Mouse (Mus musculus): ENCODE measurements at regions not wholly inside any gene's neighbourhood (a gene's known extent, or its start where the extent isn't known, plus 50 kb on each side); places are given as distances from the start of the nearest gene placed in this dataset.
A peak's percentile ranks its signal among the peaks of the same experiment; 100 is the strongest.
"Not testable (repeated sequence)": the region's sequence is repeated elsewhere in the genome, so short reads cannot be mapped to it uniquely, and the experiment has no call there.

DNA sequence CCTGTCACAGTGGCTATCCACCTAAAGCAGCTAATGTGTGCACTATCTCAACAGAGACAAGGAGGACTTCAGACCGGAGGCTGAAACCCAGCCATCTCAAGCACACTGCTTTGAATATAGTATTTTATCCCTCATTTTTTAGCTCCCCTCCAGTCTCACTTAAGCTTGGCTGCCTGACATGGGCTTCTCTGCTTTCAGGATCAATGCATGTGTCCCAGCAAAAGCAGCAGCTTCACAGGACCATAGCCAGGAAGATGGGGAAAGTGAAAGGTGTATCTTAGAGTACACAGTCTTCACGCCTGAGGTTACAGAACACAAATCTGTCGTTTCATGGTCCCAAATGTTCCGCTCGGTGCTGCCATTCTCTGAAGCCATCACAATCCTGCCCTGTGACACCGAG, 176.7 kb upstream of the Klf14 start:
- DNase-seq, result no peak

DNA sequence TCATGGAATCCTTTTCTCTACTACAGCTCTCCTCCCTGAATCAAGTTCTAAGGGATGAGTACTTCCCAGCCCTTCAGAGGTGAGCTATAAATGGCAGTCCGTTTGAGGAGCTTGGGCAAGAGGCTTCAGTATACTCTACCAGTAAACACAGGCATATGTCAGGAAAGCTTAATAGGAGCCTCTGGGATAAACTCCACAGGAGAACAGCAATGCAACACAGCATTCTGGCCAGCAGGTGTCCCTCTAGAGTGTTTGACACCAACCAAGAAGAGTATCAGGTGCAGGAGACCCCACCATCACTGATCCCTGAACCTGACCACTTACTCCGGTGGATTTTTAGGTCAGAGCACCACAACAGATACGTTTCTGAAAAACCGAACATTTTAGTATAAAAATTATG, 178.0 kb upstream of the Klf14 start:
- DNase-seq, result peak; percentile 67

DNA sequence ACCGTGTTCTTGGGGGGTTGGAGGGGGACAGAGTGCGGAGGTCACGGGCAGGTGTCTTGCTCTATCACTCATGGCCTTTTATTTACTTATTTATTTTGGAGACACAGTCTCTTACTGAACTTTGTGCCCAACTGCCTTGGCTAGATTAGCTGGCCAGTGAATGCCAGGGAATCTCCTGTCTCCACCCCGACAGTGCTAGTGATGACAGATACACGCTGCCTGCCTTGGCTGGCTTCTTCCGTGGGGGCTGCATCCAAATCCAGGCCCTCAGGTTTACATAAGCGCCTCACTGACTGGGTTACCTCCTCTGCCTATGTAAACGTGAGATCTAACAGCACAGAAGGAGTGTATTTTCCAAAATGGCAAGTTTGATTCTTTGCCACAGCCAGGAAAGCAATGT, 178.5 kb upstream of the Klf14 start:
- DNase-seq, result no peak

DNA sequence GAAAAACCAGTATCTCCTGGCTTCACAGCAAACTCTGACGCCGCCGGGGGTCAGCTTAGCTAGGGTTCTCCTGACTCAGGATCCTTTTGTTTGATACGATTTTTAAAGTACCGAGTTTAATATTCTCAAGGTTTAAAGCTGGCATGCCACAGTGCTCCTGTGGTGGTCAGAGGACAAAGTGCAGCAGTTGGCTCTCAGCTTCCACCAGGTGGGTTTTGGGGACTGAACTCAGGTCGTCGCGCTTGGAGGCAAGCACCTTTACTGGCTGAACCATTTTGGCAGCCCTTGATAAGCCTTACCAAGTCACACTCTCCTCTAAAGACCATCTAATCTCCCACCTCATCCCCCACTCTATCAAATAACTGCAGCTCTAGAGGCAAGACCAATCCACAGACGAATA, 181.1 kb upstream of the Klf14 start:
- no peak for DNase-seq

DNA sequence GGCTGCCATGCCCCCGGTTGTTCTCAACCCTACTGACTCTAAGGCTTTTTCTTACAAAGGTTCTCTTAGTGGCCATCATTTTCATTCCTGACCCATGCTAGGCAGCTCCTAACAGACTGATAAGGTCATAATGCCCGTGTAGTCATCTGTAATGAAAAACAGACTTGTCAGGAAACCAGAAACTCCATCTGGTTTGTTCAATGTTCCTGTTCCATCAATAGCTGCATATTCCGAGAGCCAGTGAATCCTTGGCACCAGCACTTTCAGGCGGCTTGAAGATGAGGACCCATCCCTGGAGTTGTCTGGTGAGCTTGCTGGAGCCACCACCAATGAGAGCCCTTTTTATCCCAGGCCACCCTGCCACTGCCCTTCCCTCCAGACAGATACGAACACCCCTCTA, 181.7 kb upstream of the Klf14 start:
- DNase-seq, result no peak

DNA sequence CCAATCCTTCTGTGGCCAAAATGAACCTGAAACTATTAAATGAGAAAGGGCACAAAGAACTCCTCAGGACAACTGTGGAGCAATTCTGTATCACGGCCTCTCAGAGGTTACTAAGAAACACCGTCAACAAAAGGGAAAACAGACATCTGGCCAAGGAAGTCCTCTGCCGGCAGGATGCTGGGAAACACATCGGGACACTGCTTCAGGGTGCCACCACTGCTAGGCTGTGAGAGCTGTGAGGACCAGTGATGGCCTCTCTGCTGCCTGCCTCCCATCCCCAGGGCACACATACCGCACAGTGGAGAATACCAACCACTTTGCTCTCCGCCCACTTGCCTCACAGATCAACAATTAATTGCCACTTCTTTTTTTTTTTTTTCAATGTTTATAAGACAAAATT, 182.6 kb upstream of the Klf14 start:
- DNase-seq, result no peak

DNA sequence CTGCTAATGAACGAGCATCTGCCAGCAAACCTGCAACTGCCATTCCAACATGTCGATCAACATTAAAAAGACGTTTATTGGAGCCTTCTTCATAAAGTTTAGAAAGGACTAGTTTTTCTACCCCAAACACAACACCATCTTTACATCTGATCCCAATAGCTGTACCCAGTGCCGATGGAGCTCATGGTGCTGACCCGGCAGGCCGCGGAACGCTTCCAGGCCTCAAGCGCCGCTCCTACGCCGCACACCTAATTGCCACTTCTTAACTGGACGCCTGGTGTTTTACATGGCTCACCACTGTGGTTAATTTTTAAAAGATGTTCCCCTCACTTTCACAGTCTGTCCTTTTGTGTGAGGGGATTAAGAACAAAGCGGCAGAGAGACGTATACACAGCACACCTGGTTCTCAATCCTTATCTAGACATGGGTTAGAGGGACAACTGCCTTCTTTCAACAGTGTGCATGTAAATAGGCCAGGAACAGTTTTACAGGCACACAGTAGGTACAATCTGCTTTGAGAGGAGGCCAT, 183.7 kb upstream of the Klf14 start:
- not testable (repeated sequence) for DNase-seq

DNA sequence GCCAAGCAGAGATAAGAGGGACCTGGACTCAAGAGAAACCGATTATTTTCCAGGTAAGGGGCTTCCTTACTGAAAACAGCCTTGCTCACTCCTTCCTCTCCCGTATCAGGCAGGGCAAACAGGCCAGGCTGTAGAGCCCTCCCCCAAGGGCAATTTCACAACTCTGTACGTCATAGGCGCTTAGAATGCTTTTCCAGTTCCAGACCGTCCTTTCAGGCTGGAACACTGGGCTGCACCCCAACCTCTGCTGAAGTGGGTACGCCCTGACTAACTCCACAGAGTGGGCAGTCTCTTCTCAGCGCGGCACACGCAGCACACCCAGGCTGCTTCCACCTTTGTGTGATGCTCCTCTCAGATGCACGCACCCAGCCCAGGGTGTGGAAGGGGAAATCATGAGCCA, 186.8 kb upstream of the Klf14 start:
- no peak for DNase-seq

DNA sequence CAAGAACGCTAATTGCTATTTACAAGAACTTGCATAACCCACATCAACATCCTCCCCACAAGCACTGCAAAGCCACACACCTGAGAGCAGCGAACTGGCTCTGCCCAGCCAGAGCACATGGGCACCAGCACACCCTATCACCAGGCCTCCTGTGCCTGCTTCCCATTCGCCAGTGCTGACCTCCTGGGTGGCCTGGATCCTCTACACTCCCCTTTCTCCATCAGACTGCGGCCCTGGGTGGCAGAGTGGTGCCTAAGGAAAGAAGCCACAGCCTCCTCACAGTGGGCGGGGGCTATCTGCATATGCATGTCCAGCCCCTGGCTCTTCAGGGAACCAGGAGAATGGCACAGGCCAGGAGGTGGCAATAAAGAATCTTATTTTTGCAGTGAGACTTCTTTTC, 187.9 kb upstream of the Klf14 start:
- no peak for DNase-seq

DNA sequence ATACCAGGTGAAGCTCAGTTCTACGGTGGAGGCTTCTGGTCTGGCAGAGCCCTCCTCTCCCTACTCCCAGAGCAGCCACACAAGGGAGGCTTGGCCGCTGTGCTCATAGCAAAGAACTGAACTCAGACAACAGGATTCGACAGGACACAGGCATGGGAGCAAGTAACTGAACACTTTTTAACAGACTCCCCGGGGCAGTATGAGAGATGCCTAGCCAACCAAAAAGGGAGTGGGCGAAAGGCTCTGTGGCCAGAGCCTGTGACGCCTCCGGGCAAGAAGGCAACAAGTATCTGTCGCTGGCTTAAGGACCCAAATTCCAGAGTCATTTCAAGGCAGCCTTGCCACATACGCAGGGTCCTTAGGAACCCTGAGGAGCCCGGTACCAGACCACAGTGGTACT, 188.8 kb upstream of the Klf14 start:
- no peak for DNase-seq

DNA sequence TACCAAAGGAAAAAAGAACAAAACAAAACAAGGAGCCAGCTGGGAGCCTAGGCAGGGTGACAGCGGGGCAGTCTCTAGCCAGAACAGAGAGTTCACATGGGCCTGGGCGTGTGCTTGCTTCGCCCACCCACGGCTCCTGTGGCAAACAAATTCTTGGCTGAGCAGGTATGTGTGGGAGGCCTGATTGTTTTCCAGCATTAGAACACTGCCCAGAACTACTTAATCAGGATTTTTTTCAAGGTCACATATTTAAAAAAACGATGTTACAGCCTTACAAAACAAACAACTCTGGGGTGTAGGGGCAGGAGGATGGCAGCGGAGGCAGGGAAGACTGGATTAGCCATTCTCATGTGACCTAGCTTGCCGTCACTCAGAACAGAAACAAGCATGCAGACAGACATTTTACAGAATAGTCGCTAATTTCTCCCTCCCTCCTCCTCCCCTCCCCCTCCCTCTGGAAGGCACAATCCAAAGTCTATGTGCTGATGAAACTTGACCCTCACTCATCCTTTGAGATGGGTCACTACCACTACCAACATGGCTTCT, 189.5 kb upstream of the Klf14 start:
- no peak for DNase-seq

DNA sequence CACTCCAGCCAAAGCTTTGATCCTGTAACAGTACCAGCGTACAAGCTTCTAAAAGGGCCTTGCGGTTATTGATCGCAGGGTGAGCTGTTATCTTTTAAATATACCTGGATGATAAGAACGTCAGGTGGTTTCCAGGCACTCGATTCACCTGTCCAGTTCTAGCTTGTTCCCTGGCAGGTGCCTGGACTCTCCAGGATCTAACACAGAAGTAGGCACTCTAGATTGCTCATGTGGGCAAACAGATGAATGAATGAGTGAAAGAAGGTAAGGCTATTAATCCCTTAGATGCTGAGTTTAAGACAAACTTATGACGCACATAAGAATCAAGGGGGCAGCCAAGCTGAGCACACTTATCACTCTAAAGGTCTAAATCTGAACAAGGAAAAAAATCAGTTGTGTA, 190.3 kb upstream of the Klf14 start:
- no peak for DNase-seq

DNA sequence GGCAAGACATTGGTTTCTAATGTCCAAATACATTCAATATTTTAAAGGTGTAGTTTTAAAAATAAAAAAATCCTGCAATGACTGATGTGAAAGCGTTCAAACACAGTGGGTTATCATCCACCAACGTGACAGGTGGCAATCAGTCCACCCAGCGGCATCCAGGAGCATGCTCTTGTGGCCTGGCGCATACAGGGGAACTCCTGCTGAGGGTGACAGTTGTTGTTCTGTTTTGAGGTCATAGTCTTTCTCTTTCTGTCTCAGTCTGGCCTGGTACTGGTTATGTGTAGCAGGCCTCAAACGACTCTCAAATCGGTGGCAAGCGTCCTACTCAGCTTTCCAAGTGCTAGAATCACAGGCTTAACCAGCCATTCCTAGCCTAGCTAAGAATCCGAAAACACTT, 191.5 kb upstream of the Klf14 start:
- DNase-seq, result no peak

DNA sequence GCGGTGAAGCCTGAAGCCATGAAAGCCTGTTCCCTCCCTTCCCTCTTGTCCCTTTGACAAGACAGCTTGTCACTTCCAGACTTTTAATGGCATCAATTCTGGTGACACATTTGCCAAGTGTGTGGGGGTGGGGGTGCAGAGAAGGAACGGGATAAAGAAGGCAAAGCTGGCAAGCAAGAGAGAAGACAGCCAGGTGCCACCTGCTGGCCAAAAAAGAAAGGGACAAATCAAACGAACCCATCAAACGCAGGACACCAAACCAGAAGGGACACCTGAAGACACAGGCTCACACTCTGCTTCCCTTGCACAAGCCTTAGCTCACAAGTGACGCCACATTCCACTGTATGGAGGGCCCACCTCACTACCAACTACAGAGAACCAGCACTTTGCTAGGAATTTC, 197.0 kb upstream of the Klf14 start:
- peak; percentile 61 for DNase-seq

DNA sequence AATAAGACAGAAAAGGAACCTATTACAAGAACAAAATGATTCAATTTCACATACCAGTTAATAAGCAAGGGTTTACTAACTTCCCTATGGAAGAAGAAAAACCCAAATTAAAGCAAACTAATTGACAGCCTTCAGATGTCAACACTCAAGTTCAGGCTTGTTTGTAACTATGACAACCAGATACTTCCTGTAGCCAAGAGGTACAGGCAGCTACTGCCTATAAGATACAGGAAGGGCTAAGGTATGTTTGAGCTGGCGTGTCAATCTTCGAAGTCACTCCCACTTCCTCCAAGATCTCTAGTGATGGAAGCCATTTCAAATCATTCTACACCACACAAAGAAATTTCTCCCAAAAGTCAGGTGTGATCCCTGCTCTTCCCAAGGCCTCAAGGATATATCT, 198.1 kb upstream of the Klf14 start:
- DNase-seq, result no peak

DNA sequence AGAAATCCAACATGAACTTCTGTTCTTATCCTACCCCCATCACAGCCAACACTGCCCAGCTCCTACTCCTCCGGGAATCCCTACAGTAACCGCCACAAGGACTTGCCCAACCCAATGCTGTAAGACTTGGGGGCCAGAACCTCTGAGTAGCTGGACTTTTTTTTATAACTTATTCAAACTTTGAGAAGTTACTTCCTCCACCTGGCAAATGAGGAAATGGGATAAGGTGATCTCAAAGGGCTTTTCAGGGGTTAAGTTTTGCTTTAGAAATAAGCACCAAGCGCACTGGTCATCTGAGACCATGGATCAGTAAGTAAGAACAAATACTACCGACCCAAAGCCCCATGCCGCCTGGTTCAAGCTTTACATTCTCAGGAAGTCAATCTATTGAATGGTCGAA, 198.6 kb upstream of the Klf14 start:
- DNase-seq, result no peak

DNA sequence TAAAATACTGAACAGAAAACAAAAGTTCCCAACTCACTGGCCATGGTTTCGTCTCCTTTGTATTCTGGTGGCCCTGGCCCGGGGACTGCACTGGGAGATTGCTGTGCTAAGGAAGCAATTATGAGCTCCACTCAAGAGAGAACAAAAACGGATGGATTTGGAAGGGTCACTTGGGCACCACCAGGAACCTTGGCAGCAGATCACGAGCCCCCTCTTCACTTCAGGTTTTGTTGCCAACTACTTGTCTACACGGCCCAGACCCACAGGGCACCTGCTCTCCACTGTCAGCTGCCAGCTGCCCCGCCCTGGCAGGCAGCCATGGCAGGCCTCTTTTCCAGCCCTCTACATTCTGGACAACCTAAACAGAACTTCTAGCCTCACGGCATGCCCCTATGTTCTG, 199.8 kb upstream of the Klf14 start:
- peak; percentile 24 for DNase-seq

DNA sequence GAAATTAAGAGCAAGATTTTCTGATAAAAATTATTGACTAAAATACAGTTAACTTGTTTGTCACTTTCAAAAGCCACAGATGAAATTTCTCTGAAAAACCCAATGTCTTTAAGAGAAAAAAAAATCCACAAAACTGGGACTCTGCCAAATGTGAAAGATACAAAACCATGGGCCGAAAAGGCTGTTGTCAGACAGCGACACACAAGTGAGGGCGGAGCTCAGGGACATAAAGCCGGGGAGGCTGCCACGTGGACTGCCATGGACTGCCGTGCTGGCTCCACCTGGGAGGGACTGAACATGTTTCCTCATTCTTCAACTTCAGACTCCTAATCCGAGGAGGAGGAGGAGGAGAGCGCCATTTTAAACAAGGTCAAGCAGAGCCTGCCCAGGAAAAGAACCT, 200.4 kb upstream of the Klf14 start:
- DNase-seq, result peak; percentile 24

DNA sequence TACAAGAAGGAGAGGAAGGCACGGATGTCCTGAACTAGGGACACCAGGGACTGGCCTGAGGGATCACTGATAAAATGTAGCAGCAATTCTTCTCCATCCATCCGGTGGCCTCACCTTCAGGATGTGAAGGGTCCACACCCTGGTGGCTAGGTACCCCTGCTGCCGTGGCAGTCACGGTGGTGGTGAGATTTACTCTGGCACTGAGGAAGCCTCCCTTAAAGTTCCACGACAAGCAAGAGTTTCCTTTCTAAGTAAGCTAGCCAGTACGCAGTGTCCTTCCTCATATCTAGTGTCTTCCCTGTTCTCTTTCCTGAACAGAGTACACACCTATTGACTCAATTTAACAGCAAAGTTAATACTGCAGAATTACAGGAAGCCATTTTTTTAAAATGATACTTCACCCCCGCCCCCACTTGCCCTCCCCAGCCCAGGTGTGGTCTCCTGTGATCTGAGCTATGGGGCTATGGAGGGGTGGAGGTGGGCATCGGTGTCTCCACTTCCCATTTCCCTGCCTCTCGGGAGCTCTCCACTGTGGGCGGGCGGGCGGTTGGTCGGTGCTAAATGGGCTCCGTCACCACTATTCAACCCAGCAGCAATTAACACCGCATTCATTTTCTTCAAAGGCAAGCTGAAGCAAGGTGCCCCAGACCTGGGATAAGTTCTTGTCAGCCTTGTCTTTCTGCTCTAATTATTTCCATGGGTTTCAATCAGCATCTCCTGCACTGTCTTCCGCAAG, 201.2 kb upstream of the Klf14 start:
- DNase-seq, result no peak

DNA sequence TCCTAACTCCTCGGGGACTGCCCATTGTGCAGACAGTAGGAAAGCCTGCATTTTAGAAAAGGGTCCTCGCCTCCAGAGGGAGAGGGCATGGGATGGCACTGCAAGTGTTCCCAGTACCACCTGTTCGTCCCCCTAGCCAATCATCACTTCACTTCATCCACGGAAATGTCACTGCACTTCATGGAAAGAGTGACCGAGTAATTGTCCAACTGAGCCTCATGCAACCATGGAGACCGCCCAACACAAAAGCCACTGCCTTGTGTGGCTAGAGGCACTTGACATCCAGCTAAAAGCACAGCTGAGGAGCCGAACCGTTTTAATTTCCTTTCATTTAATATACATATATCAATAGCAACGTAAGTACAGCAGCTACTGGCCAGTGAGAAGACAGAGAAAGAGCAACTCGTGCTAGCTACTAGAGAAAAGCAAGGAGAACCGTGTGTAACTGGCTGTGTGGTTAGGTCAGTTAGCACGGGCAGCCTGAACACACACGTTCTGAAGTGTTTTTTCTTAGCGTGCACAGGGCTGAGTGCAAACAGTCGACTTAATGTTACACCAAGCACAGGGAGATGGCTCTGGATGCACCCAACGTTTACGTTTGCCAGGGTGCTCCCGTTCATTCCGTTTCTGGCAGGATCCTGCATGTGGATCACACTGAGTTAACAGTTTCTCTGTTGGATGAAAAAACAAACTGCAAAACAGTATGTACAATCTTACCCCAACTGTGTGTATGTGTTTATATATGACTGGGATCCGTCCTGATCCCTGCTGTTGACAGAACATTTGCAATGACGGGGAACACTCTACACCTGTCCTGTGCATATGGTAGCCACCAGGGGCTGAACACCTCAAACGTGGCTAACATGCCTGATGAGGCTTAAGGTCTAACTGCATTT, 202.8 kb upstream of the Klf14 start:
- DNase-seq, result no peak

DNA sequence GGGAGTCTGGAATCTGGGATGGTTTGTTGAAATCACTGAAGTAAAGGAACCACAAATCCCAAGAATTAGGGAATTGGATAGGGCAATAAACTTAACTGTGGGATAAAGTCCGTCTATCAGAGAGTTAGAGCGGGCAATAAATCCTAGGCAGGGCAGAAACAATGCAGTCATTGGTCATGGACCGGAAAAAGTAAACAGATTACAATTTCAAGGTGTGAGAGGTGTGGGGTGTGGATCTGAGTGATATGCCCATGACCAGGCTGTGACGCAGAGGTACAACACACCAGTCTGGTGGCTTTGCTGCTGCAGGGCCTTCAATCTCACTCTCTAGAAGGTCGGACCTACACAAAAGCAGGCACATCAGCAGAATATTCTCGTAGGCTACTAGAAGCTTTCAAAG, 206.1 kb upstream of the Klf14 start:
- no peak for DNase-seq

DNA sequence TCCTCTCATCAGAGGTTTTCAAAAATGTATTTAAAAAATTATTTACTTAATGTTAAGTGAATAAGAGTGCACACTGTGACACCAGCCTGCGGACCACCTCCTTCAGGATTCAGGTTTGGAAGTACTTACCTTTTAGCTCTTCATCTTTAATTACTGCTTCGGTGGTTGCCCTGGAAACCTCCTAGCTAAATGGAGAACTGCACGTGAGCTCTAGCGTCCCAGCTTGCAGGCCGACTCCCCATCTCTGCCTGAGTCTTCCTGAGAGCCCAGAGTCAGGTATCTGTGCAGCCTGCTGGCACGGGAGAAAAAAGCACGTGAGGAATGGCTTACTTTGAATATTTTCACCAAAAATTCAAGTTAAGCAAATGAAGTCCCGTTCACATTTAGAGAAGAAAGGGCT, 207.5 kb upstream of the Klf14 start:
- no peak for DNase-seq

DNA sequence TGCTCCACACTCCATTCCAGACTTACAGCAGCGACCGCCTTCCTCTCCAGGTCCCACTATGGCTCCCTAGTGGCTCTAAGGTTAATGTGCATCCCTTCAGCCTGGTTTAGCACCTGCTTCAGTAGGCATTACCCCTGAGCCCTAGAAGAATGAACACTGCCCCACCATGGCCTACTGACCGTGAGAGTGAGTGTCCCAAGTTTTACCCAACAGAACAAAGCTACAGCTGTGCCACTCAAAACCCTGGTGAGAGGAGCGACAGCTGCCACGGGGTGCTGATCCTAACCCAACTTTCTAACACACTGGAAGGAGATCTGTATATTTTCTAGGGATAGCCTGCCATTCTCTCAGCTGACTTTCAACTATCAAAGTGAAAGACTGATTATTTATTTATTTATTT, 208.9 kb upstream of the Klf14 start:
- no peak for DNase-seq

DNA sequence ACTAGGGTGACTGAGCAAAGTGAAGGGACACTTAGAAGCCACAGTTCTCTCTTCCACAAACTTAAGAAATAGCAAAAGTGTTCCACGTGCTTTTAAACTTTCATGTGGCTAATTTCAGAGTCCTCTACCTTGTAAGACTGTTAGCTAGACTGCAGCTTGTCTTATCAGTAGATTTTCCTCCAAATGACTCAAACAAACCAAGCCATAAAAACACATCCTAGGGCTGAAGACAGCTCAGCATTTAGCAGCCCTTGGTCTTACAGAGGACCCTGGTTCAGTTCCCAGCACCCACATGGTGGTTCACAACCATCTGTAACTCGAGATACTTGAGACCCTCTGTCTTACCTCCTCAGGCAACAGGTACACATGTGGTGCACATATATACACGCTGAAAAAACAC, 209.9 kb upstream of the Klf14 start:
- DNase-seq, result no peak
